Mouse (Mus musculus) thymus, postnatal 4 days (tissue): ENCODE results near the gene Npas2.

ENCODE experiments used
- DNase-seq: peaks from one replicate; pipeline ENCODE4 v3.0.0; 2021

Gene Npas2

DNA sequence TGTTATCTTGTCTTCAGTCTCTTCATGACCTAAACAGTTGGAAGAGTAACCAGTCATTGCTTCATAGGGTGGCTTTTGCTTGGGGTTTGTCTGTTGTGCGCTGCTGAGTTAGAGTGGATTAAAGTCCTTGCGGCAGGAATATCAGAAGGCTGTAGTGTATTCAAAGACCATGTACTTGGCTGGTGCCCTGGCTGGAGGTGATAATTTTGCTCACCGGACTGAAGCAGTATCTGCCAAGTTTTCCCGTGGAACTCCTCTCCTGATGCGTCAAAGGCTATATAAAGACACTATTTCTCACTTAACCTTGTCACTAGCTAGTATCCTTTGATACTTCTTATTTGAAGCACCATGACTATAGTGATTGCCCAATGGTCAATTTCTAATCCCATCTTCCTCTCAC, 34.9 kb downstream of the Npas2 start:
- no peak for DNase-seq

DNA sequence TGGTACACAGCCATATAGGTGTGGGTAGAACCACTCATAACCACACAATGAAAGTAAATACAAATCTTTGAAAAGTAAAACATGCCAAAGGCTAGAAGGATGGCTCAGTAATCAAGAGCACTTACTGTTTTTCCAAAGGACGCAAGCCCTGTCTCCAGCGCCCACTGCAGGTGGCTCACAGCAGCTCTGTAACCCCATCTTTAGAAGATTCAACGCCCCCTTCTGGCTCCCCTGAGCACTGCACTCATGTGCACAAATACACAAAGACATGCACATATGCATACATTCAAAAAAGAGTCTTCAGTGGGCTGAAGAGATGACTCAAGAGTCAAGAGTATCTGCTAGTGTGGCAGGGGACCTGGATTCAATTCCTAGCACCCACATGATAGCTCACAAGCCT, 36.5 kb downstream of the Npas2 start:
- DNase-seq: peak; percentile 31

DNA sequence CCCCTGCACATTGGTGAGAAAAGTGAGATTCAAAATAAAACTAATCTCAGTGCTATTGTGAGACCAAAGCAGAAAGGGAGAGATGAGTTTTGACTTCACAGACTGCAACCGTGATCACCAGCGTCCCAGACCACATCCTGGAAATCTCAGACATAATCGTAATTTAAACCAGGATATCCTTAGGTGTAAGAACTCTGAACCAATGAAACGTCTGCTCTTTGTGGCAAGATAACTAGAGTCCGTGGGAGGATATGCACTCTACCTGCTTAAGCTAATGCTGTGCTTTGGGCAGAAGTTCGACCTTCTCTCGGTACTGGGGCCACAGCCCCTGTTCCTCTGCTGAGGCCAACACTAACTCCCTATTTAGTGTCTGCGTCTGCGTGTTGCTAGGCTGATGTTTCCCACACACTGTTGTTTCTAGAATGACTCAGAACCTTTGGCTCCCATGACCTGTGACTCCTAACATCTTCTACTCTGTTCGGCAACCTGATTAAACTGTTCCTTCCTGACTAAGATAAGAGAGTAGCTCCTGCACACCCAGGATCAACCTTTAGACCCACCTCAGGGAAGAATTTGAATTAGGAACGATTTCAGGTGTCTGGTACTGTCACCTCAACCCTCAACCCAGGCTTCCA, 41.4 kb downstream of the Npas2 start:
- DNase-seq: no peak

DNA sequence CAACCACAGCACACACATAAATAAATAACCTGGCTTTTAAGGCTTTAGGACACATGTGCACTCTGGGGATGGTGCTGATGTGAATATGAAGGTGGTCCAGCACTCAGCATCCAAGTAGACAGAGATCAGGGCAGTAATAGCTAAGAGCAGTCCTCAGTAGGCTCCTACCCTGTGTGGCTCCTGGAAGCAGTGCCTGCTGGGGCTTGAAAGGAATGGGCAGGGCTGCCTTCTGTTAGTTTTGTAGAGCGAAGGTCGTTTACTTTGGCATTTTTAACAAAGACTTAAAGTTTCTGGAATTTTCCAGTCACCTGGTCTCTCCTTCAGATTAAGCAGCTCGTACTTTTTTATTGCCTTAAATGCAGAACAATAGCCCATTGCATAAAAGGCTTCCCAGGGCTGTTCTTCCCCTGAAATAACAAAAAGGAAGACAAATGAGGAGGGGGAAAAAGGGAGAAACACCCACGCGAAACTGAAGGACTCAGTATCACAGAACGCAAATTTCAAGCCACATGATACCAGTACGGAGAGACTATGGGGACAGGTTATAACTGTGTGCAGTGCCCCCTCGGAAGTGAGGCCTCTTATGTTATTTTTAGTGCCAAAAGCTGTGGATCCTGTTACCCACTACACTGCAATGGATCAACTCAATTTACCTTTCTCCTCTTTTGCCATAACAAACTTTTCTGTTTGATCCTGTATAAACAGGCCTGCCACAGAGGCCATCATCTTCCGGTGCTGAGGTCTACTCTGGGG, 44.1 kb downstream of the Npas2 start:
- DNase-seq: no peak

DNA sequence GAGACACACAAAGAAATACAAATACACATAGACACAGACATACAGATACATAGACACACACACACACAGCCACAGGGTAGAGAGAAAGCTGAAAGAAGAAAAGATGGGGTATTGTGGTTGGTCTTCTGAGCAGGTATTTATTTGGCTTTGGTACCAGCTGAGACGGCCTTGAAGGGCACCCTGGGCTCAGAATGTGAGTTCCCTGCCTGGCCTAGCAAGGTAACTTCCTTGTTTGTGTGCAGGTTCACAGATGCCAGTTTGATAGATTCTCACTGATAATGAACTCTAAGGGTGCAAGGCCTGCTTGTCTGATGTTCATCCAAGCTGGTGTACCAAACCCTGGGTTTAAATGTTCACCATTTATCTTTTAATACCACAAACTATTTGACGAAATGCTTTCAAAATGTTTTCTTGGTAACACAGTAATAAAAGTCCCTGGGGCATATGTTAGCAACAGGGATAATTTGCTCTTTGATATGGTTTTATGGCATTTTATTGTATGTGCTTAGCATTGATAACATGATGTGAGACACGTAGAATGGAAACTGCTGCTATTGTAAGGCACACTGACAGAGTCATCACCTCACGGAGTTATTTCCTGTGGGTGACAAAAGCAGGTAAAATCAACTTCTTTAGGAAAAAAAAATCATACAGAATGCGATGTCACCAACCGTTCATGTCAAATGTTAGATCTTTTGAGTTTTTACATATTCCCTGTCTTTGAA, 47.5 kb downstream of the Npas2 start:
- DNase-seq: no peak

DNA sequence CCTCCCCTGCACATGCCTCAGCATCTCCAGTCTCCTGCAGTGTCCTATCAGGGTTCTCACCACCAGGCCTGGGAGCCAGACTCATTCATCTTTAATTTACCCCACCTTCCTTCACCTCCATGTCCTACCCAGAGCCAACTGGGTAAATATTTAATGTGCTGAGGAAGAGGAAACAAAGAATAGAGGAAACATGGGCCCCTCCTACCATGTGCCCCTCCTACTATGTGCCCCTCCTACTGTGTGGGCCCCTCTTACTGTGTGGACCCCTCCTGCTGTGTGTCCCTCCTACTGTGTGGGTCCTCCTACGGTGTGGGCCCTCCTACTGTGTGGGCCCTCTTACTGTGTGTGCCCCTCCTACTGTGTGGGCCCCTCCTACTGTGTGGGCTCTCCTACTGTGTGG, 51.2 kb downstream of the Npas2 start:
- DNase-seq: no peak

DNA sequence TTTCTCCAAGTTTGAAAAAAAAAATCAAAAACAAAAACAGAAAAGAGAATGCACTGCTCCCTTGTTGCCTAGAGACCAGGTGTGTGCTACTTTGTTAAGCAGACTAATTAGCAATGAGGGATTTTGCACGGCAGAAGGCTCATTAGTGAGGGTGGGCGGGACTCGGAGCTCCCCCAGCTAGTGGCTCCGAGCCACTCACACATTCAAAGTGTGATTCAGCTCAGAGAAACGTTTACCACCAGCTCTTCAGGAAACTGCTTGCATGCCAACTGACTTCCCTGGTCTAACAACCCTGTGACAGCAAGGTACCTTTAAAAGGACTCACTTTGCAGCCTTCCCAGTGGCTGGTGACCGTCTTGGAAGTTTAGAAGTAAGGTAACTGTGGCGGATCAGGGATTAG, 58.1 kb downstream of the Npas2 start:
- no peak for DNase-seq

DNA sequence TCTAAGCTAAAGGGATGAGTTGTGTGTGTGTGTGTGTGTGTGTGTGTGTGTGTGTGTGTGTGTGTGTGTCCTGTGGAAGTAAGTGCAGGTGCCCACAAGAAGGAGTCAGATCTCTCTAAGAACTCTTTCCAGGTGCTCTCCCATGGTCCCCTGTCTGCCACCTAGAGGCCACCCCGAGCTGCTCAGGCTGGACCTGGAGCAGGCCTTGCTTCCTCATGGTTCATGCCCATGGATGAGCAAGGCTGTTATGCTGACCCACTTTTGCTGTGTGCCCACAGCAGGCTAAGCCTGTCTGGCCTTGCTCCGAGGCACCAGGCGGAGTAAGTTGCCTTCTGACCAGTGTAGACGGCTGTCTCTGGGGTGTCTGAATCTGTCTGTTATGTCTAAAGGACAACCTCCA, 60.2 kb downstream of the Npas2 start:
- DNase-seq: peak; percentile 64

DNA sequence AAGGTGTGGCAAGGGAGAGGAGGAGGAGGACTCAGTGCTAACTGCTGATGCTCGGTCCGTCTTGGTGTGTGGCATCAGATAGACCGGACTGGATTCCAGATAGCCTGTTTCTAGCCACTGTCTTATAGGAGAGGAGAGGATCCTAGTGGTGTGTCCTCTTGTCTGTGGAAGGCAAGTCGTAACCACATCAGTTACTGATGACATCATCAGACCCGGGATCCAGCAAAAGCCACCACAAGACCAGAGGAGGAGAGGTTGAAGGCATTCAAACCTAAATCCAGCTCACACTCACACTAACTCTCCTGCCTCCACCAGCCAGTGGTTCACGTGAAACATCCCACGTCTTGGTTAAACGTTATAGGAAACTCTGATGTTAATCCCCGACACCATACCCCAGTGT, 62.5 kb downstream of the Npas2 start:
- DNase-seq: no peak

DNA sequence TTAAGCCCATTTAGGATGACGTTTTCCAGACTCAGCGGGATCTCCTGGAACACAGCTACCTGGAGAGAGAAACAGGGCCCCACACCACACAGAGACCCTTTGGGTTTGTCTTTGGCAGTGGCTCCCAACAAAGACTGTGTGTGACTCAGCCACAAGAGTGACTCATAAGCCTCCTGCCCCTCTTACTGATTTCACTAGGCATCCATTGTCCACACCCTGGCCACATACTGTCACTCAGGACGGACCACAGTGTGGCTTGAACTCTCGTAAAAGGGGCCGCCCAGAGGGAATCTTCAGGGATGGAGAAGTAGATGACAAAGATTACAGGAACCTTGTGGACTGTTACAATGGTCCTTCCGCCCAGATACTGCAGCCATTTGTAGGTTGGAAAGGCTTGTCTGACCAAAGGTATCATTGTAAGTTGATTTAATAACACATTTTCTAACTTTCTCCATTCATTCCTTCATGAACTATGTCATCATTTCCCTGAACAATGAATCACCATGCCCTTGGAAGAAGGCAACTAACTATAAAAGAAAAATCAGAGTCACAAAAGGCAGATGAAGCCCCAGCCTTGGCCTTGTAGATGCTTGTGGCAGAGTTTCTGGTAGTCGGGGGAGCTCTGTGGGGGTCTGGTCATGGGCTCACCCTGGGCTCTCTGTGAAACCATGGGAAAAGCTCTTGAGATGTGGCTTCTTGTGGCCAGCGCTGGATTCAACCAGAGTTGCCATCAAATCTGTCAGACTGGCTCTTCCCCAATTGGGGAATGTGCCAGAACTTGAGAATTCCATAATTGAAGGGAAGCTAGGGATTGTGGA, 63.2 kb downstream of the Npas2 start:
- DNase-seq: no peak

DNA sequence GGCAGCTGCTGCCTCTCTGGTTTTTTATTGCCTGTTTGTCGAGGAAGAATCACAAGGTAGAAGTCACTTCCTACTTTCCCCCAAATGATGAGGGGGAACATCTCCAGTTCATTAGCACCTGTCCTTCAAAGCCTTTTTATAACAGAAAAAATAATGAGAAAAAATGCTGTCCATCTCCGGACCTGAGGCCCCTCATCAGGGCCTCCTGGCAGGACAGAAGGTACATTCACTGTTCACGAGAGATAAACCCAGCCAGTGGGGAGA, 63.7 kb downstream of the Npas2 start:
- no peak for DNase-seq

DNA sequence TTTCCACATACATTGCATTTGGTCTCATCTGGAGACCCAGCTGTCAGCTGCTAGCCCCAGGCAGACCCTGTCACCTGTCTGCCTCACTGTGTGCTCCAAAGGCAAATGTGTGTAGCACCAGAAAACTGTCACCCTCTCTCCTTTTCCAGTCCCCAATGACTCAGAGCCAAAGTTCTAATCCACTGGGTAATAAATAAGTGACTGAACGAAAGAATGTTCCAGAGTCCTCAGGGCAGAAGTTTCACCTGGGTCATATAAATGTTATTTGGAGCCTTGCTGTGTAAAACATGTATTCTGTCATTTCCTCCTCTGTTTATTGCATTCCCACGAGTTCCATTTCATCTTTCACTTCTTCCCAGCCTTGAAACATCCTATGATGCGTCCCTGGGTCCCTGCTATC, 66.1 kb downstream of the Npas2 start:
- DNase-seq: no peak

DNA sequence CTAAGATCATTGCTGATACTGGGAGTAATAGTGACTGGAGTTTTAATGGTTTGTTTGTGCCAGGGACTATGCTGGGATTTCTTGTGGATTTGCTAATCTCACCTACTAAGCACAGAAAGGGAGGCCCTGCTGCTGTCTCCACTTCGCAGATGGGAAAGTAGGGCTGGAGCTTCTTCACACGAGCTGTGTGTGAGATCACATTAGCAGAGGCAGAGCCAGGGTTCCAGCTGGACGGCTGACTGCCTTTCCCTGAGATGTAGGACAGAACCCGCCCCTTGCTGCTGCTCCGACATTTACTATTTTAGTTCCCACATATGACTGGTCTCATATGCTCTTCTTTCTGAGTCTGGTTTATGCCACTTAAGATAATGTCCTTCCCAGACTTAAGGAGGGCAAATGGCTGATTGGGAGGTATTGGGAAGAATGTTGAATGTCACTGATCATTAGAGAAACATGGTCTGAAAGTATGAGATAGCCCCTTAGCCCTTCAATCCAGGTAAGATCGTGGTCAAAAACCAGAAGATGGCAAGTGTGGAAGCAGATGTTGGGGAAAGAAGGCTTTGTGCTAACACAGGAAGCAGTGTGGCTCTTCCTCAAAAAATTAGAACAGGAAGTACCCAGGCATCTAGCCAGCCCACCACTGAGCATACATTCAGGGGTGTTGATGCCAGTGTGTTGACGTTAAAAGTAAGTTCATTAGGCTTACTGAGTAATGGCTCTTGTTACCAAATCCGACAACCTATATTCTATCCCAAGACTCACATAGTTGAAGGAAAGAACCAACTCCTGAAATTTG, 66.8 kb downstream of the Npas2 start:
- DNase-seq: no peak

DNA sequence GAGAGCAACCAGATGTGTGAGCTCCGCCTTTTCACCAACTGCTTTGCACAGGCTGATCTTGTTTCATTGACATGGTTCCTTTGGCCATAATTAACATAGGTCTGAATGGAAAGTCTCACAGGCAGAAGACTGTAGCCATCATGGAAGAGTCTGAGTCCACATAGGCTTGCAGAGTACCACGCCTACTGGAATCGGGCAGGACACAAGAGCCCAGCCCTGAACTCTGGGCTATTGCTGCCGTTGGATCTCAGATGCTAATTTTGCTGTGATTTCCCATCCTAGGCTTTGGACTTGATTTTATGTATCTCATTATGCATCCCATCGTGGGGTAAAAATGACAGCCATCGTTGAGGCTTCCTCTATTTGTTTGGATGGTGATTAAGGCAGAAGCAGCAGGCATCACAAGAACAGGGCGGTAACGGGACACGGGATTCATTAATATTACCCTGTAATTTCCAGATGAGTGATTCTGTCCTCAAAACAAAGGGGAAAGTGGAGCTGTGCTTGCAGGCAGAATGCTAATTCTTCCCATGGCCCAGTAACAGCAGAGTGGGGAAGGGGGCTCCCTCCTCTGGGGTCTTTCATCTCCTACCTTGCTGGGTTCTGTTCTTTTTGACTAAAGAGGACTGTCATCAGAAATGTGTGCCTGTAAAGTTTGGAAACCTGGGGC, 73.4 kb downstream of the Npas2 start:
- DNase-seq: no peak

DNA sequence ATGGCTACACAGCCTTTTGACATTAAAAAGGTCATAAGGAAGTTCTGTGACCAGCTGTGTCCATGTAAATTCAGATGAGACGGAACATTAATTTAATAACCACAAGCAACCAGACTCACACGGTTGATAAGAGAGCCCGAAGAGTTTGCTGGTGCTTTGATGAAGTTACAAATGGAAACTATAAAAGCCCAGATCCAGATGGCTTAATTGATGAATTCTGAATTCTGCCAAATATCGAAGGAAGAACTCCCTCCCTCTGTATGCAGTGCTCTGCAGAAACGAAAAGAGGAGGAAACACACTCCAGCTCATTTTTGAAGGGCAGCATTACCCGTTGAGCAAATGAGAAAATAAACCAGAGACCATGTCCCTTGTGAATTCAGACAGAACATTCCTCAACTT, 79.4 kb downstream of the Npas2 start:
- DNase-seq: no peak

DNA sequence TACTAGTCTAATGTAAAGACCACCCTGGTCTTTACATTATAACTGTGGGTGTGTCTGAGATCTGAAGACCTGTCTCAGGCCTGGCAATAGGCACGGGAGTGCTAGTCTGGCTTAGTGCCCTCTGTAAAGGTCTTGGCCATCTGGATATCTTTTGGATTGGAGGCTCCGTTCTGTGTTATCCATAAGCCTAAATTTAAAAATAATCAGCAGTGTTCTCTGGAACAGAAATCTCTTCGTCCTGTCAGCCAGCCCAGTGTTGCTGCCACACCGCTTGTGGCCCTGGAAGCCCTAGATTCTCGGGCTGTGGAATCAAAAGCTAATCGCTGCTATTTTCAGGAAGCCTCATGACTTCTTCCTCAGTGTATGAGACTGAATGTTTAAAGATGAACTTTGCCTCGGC, 86.9 kb downstream of the Npas2 start:
- no peak for DNase-seq

DNA sequence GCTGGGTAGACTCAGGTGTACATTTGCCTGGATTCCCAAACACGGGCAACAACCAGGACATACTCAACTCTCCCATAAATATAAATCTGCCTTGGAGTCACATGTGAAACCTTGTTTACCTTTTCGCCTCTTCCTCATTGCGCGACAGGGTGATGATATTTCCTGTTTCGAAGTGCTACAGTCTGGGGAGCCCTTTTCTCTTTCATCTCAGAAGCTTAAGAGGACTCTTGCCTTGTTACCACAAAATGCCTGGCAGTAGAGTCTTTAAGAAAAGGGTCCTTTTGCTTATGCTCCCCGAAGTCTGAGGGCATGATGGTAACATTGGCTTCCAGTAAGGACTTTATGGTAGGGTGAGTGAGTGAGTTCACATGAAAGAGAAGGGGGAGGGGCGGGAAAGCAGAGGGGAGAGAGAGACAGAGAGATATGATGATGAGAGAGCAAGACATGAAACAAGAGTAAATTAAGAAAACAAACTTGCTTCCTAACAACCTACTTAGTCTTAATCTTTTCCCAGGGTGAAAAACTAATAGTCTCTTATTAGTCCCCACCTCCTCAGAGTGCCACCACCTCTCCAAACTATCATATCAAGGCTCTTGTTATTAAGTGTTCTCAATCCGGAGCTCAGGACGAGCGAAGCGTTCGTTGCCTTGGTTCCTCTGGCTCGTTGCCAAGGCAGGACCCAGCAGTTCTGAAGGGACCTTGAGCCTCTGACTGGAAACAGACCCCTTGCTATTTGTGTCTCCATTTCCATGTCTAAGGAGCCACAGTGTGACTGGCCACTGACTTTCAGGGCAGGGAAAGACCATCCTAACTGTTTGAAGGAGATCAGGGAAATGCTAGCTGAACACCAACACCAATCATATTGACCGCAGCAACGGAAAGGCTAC, 87.7 kb downstream of the Npas2 start:
- peak; percentile 39 for DNase-seq

DNA sequence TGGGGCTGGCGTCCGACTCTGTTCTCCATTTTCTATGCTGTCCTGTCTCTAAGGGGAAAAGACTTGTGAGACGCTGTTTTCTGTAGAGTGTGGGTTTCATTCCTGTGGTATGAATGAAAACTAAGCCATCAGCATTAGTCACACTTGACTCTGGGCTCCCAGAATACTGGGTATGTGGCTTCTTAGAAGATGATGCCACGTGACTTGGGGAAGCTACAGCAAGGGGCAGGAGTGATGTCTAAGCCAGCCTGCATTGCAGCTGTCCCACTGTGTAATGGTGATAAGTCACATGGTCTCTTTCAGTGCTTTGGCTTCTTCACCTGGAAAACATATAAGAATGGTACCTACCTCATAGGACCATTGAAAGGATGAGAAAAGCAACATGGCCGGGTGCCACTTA, 88.4 kb downstream of the Npas2 start:
- no peak for DNase-seq

DNA sequence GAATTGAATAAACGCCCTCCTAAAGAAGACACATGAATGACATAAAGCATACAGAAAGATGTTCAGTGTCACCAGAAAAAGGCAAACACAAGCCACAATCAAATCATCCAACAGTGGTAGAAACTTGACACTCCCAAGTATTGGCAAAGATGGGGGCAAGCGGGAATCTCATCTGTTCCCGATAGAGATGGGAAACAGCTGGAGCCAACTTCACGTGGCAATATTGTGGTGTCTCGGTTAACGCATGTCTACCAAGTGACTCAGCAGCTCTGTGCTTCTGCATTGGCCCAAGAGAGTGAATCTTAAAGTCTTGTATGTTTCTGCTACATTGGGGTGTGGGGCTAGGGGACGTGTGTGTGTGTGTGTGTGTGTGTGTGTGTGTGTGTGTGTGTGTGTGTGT, 89.8 kb downstream of the Npas2 start:
- no peak for DNase-seq

DNA sequence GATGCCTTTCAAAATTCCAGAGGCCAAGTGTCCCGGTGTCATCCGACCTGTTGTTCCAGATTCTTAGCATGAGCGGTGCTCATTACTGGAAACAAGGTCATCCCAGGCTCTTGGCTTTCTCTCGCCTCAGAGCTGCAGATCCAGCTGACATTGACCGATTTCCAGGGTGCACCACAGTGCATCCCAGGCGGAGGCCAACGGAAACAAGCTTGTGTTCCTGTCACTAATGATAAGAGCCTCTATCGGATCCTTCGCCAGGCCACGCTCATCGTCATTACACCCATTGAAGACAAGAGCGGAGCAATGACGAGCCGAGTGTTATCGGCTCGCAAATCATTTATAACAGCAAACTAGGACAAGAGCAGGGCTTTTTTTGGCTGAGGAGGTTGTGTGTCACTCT, 91.3 kb downstream of the Npas2 start:
- DNase-seq: no peak

DNA sequence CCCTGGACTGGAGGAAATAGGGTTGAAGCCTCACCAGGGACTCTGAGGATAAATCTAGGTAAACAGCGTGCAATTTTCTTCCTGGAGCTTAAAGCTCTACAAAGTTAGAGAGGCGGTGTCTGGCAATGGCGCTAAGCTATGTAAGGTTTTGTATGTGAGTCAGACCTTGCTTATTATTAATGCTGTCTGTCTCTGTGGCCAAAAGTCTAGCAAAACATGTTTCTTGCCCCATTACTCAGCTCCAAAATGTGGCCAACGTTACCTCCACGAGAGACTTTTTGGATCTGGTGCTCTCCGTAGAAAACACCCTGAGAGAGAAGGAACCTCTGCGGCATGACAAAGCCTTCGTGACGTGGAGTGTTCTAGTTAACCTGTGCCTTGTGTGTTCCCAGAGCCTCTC, 93.5 kb downstream of the Npas2 start:
- no peak for DNase-seq
